Mouse (Mus musculus): ENCODE measurements around the gene Coa4.

The Coa4 gene

GRCm38 (mm10) chr7:100536804-100537518, at the start of gene Coa4:
TSS of gene Coa4 (plus strand) at chr7:100537071.
- peak; percentile 73 to 88 for DNase-seq (ENCODE audit: low spot score in 2 of 2)

- DNase-seq (ENCODE audit: low spot score in 2 of 2) = no peak
Measured at GRCm38 (mm10) chr7:100487301-100487700, 49.6 kb upstream of the Coa4 start.

GRCm38 (mm10) chr7:100488474-100489048, 48.3 kb upstream of the Coa4 start:
- DNase-seq (ENCODE audit: low spot score in 2 of 2) = no peak

GRCm38 (mm10) chr7:100492391-100493116, 44.3 kb upstream of the Coa4 start:
- peak in 1 of 2 experiments; percentile 54 for DNase-seq (ENCODE audit: low spot score in 2 of 2)

GRCm38 (mm10) chr7:100493117-100493483, 43.8 kb upstream of the Coa4 start, which contains the start of gene Ucp2:
TSS of gene Ucp2 (plus strand) at chr7:100493337.
- DNase-seq (ENCODE audit: low spot score in 2 of 2) = peak; percentile 98

GRCm38 (mm10) chr7:100493484-100494414, 43.1 kb upstream of the Coa4 start:
- DNase-seq (ENCODE audit: low spot score in 2 of 2) = peak; percentile 67 to 68

- peak; percentile 56 to 59 for DNase-seq (ENCODE audit: low spot score in 2 of 2)
Measured at GRCm38 (mm10) chr7:100494415-100494831, 42.4 kb upstream of the Coa4 start.

- peak; percentile 42 to 46 for DNase-seq (ENCODE audit: low spot score in 2 of 2)
Measured at GRCm38 (mm10) chr7:100495042-100495441, 41.8 kb upstream of the Coa4 start.

- DNase-seq (ENCODE audit: low spot score in 2 of 2) = peak; percentile 74 to 83
Measured at GRCm38 (mm10) chr7:100495581-100496251, 41.2 kb upstream of the Coa4 start.

- no peak for DNase-seq (ENCODE audit: low spot score in 2 of 2)
Measured at GRCm38 (mm10) chr7:100496371-100496770, 40.5 kb upstream of the Coa4 start.

GRCm38 (mm10) chr7:100496791-100497190, 40.1 kb upstream of the Coa4 start:
- DNase-seq (ENCODE audit: low spot score in 2 of 2) = no peak

- no peak for DNase-seq (ENCODE audit: low spot score in 2 of 2)
Measured at GRCm38 (mm10) chr7:100497402-100497801, 39.5 kb upstream of the Coa4 start.

GRCm38 (mm10) chr7:100497982-100498381, 38.9 kb upstream of the Coa4 start:
- DNase-seq (ENCODE audit: low spot score in 2 of 2) = no peak

GRCm38 (mm10) chr7:100499465-100499864, 37.4 kb upstream of the Coa4 start:
- DNase-seq (ENCODE audit: low spot score in 2 of 2) = no peak

- peak; percentile 60 to 66 for DNase-seq (ENCODE audit: low spot score in 2 of 2)
Measured at GRCm38 (mm10) chr7:100500276-100500977, 36.4 kb upstream of the Coa4 start.

GRCm38 (mm10) chr7:100501027-100501843, 35.6 kb upstream of the Coa4 start:
- DNase-seq (ENCODE audit: low spot score in 2 of 2) = peak; percentile 50 to 63

- DNase-seq (ENCODE audit: low spot score in 2 of 2) = peak in 1 of 2 experiments; percentile 37
Measured at GRCm38 (mm10) chr7:100501844-100502373, 35.0 kb upstream of the Coa4 start.

GRCm38 (mm10) chr7:100502374-100502922, 34.4 kb upstream of the Coa4 start:
- DNase-seq (ENCODE audit: low spot score in 2 of 2) = peak; percentile 50 to 57

- DNase-seq (ENCODE audit: low spot score in 2 of 2) = peak; percentile 50 to 52
Measured at GRCm38 (mm10) chr7:100503076-100503475, 33.8 kb upstream of the Coa4 start.

Measured in spleen, postnatal 10 days (tissue).